Mouse (Mus musculus): ENCODE results near the gene Gclc.

DNA sequence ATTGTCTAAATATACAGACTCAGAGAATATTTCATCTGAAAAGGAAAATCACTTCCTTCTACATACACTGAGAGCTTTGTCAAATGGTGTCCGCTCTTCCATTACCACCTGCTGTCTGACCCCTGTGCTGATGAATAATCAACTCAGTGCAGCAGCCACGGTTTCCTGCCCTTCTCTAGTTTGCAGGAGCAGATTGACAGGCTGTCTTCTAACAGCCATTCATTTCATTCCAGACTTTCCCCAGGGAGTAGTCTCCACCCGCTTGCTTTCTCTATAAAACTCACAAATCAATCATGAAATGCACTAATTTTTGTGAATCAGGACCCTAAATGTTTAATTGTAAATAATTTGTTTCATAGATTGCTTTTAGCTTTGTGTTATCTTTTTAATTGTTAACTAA is 39.5 kb downstream of the Gclc start:
- TF ChIP-seq MAFK (IDR thresholded peaks at IDR 0.05; ENCODE audit: insufficient read depth, low read depth, low read length): no peak
- TF ChIP-seq CHD2 (IDR thresholded peaks at IDR 0.05; ENCODE audit: low read depth, low read length): no peak
